Mouse (Mus musculus): ENCODE results near the gene F5. TPM values are rescaled to one million over a fixed set of nuclear protein-coding genes. Genes with fewer than 3 reads are reported as not detected.

Gene F5
- polyA plus RNA-seq, 1 experiment from 2014 or later = 0.08 TPM

DNA sequence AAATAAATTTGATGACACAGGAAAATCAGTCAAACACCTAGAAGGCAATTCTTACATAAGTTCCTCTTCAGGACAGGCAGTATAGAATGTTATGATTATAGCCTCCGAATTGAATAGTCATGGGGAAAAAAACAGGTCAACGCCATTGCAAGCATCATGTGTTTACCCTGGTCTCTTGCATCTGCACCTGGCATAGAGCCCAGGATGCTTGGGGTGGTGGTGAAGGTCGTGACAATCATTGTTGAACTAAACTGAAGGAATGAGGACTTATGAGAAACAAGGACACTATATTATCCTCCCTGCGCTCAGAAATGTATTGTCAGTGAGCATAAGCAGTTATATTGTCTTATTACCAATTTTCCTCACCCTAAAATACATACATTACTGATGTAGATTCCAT lies 17.2 kb downstream of the F5 start:
- 78% methylated on average over 4 of the region's 4 CpGs for WGBS
- no peak overlapping the region for H3K4me2 ChIP-seq
- no peak overlapping the region for H3K27ac ChIP-seq
- H3K36me3 ChIP-seq (ENCODE audit: poor library complexity, severe bottlenecking) = no peaks in the 10 kb centered on the region
- H3K4me3 ChIP-seq = no peak overlapping the region
- no peaks in the 10 kb centered on the region for H3K4me1 ChIP-seq
- H3K27me3 ChIP-seq = no peaks in the 10 kb centered on the region
- no peak overlapping the region for H3K9ac ChIP-seq
- ATAC-seq = no peak
- H3K9me3 ChIP-seq (replicated peaks) = no peaks in the 10 kb centered on the region; the same call in 1 of the 2 replicates

DNA sequence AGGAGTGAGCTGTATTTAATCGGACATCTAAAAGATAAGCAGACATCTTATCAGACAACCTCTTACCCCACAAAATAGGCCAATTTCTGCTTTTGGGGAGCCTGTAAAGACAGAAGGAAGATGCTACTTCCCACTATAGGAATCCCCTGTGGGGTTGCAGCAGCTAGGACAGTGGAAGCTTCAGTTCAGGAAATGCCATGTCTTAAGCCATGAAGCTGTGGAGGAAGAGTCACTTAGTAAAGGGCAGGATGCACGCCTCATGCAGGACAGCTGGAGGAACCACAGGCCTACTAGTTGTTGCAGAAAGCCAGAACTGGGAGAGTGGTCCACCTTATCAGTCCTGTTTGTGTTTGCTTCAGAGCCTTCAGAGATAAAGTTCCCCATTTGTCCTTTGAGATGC lies 18.8 kb downstream of the F5 start:
- Histone ChIP-seq H3K36me3 (ENCODE audit: poor library complexity, severe bottlenecking) (no peaks in the 10 kb centered on the region), H3K4me1 (no peaks in the 10 kb centered on the region)
- 88% methylated on average over 2 of the region's 2 CpGs for WGBS

DNA sequence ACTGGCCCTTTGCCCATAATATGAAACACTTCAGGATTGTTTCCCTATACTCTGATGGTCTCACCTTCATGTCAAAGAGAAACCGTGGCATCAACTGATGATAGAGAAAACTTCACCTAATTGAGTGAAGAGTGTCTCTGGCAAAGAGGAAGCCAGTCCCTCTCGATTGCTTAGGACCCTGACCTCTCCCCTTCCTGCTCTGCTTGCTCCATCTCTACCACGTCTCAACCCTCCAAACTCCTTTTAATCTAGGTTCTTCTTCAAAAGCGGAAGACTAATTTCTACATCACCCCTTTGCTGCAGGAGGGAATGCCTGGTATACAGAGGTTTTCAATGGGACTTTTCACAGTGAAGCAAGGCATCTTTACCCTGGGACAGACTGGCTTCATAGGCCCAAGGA lies 21.5 kb downstream of the F5 start:
- Histone ChIP-seq H3K27me3 (no peaks in the 10 kb centered on the region), H3K9ac (no peak overlapping the region), H3K9me3 (replicated peaks) (no peaks in the 10 kb centered on the region; the same call in 1 of the 2 replicates), H3K27ac (no peak overlapping the region), H3K36me3 (ENCODE audit: poor library complexity, severe bottlenecking) (no peaks in the 10 kb centered on the region), H3K4me3 (no peak overlapping the region), H3K4me2 (no peak overlapping the region), H3K4me1 (no peaks in the 10 kb centered on the region)
- ATAC-seq = no peak
- WGBS = 86% methylated on average over 4 of the region's 4 CpGs

More for the DNA sequence above, 18.8 kb downstream of the F5 start:
- Histone ChIP-seq H3K4me2 (no peak overlapping the region), H3K9me3 (replicated peaks) (no peaks in the 10 kb centered on the region; the same call in 1 of the 2 replicates), H3K9ac (no peak overlapping the region), H3K4me3 (no peak overlapping the region), H3K27ac (no peak overlapping the region), H3K27me3 (no peaks in the 10 kb centered on the region)
- no peak for ATAC-seq

DNA sequence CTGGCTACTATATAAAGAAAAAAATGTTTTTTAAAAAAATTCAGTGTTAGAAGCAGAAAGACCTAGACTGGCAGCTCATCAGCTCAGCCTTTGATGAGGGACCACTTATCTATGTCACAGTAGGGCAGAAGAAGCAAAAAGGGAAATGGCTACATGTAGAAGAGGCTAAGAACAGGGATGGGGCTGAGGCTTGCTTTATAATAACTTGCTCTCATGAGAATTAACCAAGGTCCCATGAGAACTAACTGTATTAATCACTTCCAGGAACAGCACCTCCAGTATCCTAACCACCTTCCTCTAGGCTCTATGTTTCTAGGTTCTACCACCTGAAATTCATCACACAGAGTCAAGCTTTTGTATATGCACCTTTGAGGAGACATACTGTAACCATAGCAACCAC lies 25.2 kb downstream of the F5 start:
- Histone ChIP-seq H3K27me3 (no peaks in the 10 kb centered on the region), H3K27ac (no peak overlapping the region), H3K36me3 (ENCODE audit: poor library complexity, severe bottlenecking) (no peaks in the 10 kb centered on the region), H3K9me3 (replicated peaks) (no peaks in the 10 kb centered on the region; the same call in 1 of the 2 replicates), H3K4me3 (no peak overlapping the region), H3K9ac (no peak overlapping the region), H3K4me1 (no peaks in the 10 kb centered on the region), H3K4me2 (no peak overlapping the region)
- no peak for ATAC-seq

DNA sequence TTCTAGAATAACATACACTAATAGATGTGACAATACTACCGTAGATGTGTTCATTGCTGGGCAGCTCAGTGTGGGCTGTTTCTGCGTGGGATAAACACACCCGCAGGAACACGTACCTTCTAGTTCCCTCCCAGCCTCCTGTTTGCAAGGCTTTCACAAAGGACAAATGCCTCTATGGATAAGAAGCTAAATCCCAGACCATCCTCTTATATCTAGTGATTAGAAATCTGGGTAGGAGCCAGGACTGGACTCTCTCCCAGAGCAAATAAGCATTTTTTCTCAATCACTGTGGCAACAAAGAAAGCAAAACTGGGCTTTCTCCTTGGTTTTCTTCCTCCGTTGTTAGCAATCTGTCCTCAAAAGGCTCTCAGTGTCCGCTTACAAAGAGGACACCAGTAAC lies 26.8 kb downstream of the F5 start:
- H3K36me3 ChIP-seq (ENCODE audit: poor library complexity, severe bottlenecking) = no peaks in the 10 kb centered on the region
- H3K4me1 ChIP-seq = no peaks in the 10 kb centered on the region
- 71% methylated on average over 6 of the region's 6 CpGs for WGBS
- no peak overlapping the region for H3K4me2 ChIP-seq
- no peak overlapping the region for H3K9ac ChIP-seq
- no peaks in the 10 kb centered on the region for H3K27me3 ChIP-seq
- no peaks in the 10 kb centered on the region for H3K9me3 ChIP-seq (replicated peaks)
- H3K4me3 ChIP-seq = no peak overlapping the region
- H3K27ac ChIP-seq = no peak overlapping the region
- no peak for ATAC-seq

DNA sequence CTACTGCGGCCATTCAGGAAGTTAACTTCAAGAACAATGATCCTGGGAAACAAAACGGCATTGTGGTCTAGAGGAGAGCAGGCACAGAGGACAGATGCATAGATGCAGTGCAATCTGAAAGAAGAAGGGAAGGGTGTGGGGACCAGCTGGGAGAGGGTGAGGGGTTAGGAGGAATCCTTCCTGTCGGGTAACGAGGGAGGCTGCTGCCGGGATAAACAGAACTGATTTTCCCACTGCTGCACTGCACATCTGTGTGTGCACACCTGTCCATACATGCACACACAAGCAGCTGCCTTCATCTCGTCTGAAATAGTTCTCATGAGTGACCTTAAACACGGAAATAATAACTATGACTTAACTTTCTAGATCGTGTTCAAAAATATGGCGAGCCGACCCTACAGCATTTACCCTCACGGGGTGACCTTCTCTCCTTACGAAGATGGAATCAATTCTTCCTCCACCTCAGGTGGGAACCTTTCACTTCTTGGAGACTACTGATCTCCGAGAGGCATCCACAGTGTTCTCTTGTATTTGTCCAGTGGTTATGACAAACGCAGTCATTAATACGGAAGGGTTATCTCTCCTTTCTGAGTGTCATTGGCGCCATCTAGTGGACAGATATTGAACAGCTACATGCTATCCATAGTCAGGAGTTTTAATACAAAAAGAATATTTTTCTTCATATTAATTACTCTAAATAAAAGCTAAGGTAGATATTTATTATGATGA lies 32.7 kb downstream of the F5 start:
- WGBS = 43% methylated on average over 16 of the region's 16 CpGs
- peak overlapping the region; percentile 42 for H3K4me2 ChIP-seq
- H3K4me1 ChIP-seq = 0 out of 2 replicates have a peak, but pooled peaks cover 5% of the 10 kb centered on the region
- ATAC-seq = peak; percentile 88
- H3K9me3 ChIP-seq (replicated peaks) = no peaks in the 10 kb centered on the region
- no peak overlapping the region for H3K27ac ChIP-seq
- no peak overlapping the region for H3K9ac ChIP-seq
- H3K36me3 ChIP-seq (ENCODE audit: poor library complexity, severe bottlenecking) = no peaks in the 10 kb centered on the region
- H3K4me3 ChIP-seq = 0 out of 2 replicates have a peak overlapping the region, but pooled peaks have one; percentile 2
- H3K27me3 ChIP-seq = no peaks in the 10 kb centered on the region

DNA sequence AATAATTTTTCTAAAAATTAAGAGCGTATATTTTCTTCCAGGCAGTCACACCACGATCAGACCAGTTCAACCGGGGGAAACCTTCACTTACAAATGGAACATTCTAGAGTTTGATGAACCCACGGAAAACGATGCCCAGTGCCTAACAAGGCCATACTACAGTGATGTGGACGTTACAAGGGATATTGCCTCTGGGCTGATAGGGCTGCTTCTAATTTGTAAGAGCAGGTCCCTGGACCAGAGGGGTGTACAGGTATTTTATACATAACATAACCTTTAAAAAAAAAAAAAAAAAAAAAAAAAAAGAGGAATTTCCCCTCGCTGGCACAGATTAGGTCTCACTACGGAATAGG lies 33.2 kb downstream of the F5 start:
- Histone ChIP-seq H3K4me1 (0 out of 2 replicates have a peak, but pooled peaks cover 5% of the 10 kb centered on the region), H3K9ac (no peak overlapping the region), H3K4me3 (no peak overlapping the region), H3K4me2 (no peak overlapping the region), H3K9me3 (replicated peaks) (no peaks in the 10 kb centered on the region), H3K27me3 (no peaks in the 10 kb centered on the region), H3K36me3 (ENCODE audit: poor library complexity, severe bottlenecking) (no peaks in the 10 kb centered on the region), H3K27ac (no peak overlapping the region)
- ATAC-seq = peak; percentile 20; the same call in 1 of the 2 replicates
- 45% methylated on average over 8 of the region's 8 CpGs for WGBS

DNA sequence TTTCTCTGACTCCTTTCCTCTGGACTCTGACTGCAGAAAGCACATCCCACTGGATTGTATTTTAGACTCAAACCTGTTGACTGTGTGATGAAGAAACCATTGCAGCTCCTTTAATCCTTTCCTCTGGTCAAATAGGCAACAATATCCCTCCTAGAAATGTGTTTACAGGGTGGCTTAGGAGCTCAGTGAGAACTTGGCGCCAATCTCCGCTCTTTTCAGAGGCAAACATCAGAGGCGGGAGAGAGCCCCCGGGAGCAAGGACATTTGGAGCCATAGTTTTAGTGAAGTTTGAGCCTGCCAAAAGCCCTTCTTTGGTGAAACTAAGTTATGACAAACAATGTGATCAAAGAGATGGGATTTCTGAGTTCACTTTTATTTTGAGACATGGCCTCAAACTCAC lies 33.7 kb downstream of the F5 start:
- 0 out of 2 replicates have a peak, but pooled peaks cover 5% of the 10 kb centered on the region for H3K4me1 ChIP-seq
- H3K27me3 ChIP-seq = no peaks in the 10 kb centered on the region
- no peak overlapping the region for H3K27ac ChIP-seq
- ATAC-seq = no peak
- H3K9me3 ChIP-seq (replicated peaks) = no peaks in the 10 kb centered on the region
- no peak overlapping the region for H3K4me3 ChIP-seq
- WGBS = 54% methylated on average over 4 of the region's 4 CpGs
- no peak overlapping the region for H3K4me2 ChIP-seq
- no peaks in the 10 kb centered on the region for H3K36me3 ChIP-seq (ENCODE audit: poor library complexity, severe bottlenecking)
- H3K9ac ChIP-seq = no peak overlapping the region

DNA sequence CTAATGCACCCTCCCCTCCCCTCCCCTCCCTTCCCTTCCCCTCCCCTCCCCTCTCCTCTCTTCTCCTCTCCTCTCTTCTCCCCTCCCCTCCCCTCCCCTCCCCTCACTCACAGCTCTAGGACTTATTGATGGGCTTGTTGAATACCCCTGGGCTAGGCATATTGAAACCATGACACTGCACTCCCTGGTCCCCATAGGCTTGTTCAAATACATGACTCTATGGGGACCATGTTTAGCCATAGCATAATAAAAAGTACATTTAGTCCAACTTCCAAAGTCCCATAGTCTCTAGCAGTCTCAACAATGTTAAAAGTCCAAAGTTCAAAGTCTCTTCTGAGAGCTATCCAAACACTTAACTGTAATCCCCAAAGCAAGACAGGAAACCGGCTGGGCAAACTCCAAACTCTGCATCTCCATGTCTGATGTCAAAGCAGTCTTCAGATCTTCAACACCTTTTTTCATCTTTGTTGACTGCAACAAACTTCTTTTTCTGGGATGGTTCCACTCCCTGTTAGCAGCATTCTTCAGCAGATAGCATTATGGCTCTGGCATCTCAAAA lies 35.4 kb downstream of the F5 start:
- H3K9ac ChIP-seq = no peak overlapping the region
- 0 out of 2 replicates have a peak, but pooled peaks cover 5% of the 10 kb centered on the region for H3K4me1 ChIP-seq
- H3K4me2 ChIP-seq = no peak overlapping the region
- 94% methylated on average over 1 of the region's 1 CpGs for WGBS
- H3K4me3 ChIP-seq = no peak overlapping the region
- no peaks in the 10 kb centered on the region for H3K36me3 ChIP-seq (ENCODE audit: poor library complexity, severe bottlenecking)
- no peaks in the 10 kb centered on the region for H3K9me3 ChIP-seq (replicated peaks)
- H3K27me3 ChIP-seq = no peaks in the 10 kb centered on the region
- ATAC-seq = no peak
- no peak overlapping the region for H3K27ac ChIP-seq

DNA sequence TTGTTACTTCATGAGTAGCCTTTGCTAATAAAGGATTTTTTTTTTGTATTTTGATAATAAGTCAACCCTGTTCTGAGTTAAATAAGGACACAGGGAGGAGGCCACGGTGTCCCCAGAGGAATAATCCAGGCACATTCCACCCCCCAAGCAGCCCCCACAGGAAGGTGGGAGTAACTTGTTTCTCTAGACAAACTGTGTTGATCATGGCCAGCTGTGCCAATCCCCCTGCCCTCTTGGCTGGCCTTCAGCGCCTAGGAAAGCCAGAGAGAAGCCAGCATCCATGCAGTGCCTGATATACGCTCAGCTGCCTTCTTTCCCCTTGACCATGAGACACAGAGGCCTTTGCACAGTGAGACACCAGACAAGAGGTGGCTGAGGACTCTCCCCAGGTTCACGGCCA lies 47.9 kb downstream of the F5 start:
- Histone ChIP-seq H3K4me3 (no peak overlapping the region), H3K9ac (no peak overlapping the region), H3K9me3 (replicated peaks) (no peaks in the 10 kb centered on the region), H3K27ac (no peak overlapping the region), H3K27me3 (no peaks in the 10 kb centered on the region), H3K4me1 (no peaks in the 10 kb centered on the region), H3K36me3 (ENCODE audit: poor library complexity, severe bottlenecking) (no peaks in the 10 kb centered on the region), H3K4me2 (no peak overlapping the region)
- ATAC-seq = no peak
- 89% methylated on average over 4 of the region's 4 CpGs for WGBS

DNA sequence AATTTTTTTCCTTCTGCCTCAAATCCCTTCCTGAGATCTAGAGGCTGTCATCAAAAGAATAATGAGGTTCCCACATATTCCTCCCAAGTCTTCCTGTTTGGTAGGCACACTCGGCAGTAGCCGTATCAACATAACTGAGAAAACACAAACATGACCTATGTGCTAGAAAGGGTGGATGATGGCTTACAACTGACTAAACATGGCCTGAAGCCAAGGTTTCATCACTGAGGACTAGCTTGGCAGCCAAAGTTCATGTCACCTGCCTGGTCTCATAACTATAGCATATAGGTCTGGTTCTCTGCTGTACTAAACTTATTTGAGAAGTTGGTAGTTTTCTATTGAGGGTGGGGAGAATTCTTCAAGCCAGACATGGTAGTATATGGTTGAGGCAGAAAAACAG lies 56.8 kb downstream of the F5 start:
- no peaks in the 10 kb centered on the region for H3K4me1 ChIP-seq
- no peak overlapping the region for H3K4me3 ChIP-seq
- H3K27me3 ChIP-seq = no peaks in the 10 kb centered on the region
- WGBS = 87% methylated on average over 2 of the region's 2 CpGs
- H3K27ac ChIP-seq = no peak overlapping the region
- H3K9me3 ChIP-seq (replicated peaks) = no peaks in the 10 kb centered on the region
- no peak overlapping the region for H3K9ac ChIP-seq
- no peak overlapping the region for H3K4me2 ChIP-seq
- ATAC-seq = no peak
- no peaks in the 10 kb centered on the region for H3K36me3 ChIP-seq (ENCODE audit: poor library complexity, severe bottlenecking)

DNA sequence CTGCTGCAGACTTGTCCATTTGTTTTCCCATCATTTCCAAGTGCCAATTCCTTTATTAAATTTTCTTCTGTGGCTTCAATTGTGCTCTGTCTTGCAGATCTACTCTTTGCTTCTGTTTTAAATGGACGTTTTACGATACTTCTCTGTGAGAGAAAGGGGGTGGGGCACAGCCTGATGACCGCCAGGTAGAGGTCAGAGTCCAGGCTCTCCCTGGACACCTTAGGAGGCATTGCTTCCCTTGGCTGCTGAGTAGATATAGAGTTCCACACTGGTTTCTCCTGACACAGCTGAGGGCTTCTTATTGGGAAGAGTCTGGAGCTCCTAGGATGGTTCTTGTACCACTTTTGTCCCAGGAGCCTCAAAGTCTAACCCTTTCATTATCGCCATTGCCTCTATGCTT lies 59.3 kb downstream of the F5 start:
- Histone ChIP-seq H3K9ac (no peak overlapping the region), H3K27ac (no peak overlapping the region), H3K4me2 (no peak overlapping the region), H3K36me3 (ENCODE audit: poor library complexity, severe bottlenecking) (no peaks in the 10 kb centered on the region), H3K4me1 (no peaks in the 10 kb centered on the region), H3K4me3 (no peak overlapping the region), H3K9me3 (replicated peaks) (no peaks in the 10 kb centered on the region), H3K27me3 (no peaks in the 10 kb centered on the region)
- WGBS = 88% methylated on average over 4 of the region's 4 CpGs
- ATAC-seq = no peak

DNA sequence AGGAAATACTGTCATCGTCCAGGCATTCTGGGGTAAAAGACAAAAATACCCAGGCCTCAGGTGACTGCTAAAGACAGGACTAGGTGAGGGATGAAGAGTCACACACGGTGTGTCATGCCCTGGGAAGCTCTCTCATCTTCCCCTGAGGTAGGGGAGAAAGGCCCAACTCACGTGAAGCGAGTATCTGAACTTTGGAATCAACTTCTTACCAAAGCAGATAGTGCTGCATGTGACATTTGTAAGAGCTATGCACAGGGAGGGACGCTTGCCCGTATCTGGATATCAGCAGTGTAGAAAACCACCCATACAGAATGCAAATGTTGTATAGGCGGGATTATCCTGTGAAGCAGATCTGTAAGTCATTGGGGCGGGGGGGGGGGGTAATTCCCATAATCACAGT lies 61.0 kb downstream of the F5 start:
- Histone ChIP-seq H3K27me3 (no peaks in the 10 kb centered on the region), H3K4me1 (0 out of 2 replicates have a peak, but pooled peaks cover under 1% of the 10 kb centered on the region), H3K36me3 (ENCODE audit: poor library complexity, severe bottlenecking) (no peaks in the 10 kb centered on the region), H3K4me2 (no peak overlapping the region), H3K27ac (no peak overlapping the region), H3K4me3 (no peak overlapping the region), H3K9ac (no peak overlapping the region), H3K9me3 (replicated peaks) (no peaks in the 10 kb centered on the region)
- 87% methylated on average over 8 of the region's 8 CpGs for WGBS
- ATAC-seq = no peak
